Mouse (Mus musculus) stomach, postnatal 0 days (tissue): Measurements from ENCODE around the gene Ccdc62. TPM values are rescaled to one million over a fixed set of nuclear protein-coding genes. Genes with fewer than 3 reads are reported as not detected.

Experiments
- ATAC-seq: fragments of 200-750 bp; cut with Nextera tagmentation; 2 replicates; pipeline ENCODE4 v1.8.0; 2017; ENCODE audit not compliant: low FRiP score, low TSS enrichment
- DNase-seq: peaks from one replicate; pipeline ENCODE4 v3.0.0-alpha.2; 2016; ENCODE audit warnings: low spot score
- H3K27ac ChIP-seq: fragments of 300-500 bp; sonication (generic); replicated peaks from 2 replicates; pipeline ENCODE4 v1.5.1; 2014; ENCODE audit warnings: mild to moderate bottlenecking, control low read depth
- H3K27me3 ChIP-seq: fragments of 300-500 bp; sonication (generic); 2 replicates; pipeline ENCODE4 v1.6.1; 2014; ENCODE audit warnings: low read length; ENCODE audit not compliant: control insufficient read depth, insufficient read depth
- H3K36me3 ChIP-seq: fragments of 300-500 bp; sonication (generic); 2 replicates; pipeline ENCODE4 v1.6.1; 2014; ENCODE audit warnings: low read length, mixed read lengths; ENCODE audit not compliant: control insufficient read depth, insufficient read depth
- H3K4me1 ChIP-seq: fragments of 300-500 bp; sonication (generic); replicated peaks from 2 replicates; pipeline ENCODE4 v1.6.1; 2014; ENCODE audit warnings: antibody characterized with exemption; ENCODE audit not compliant: control insufficient read depth, insufficient read depth
- H3K4me2 ChIP-seq: fragments of 300-500 bp; sonication (generic); replicated peaks from 2 replicates; pipeline ENCODE4 v1.6.1; 2014; ENCODE audit warnings: low read depth, mild to moderate bottlenecking, control low read depth, moderate library complexity
- H3K4me3 ChIP-seq: fragments of 300-500 bp; sonication (generic); 2 replicates; pipeline ENCODE4 v1.5.1; 2014; ENCODE audit warnings: low read depth, low read length, control low read depth
- H3K9ac ChIP-seq: fragments of 300-500 bp; sonication (generic); 2 replicates; pipeline ENCODE4 v1.6.1; 2014; ENCODE audit warnings: mild to moderate bottlenecking, low read length, control low read depth, mixed read lengths
- H3K9me3 ChIP-seq: fragments of 300-500 bp; sonication (generic); 2 replicates; pipeline ENCODE4 v1.6.1; 2016; ENCODE audit warnings: low read length; ENCODE audit not compliant: control insufficient read depth
- CTCF ChIP-seq: IDR thresholded peaks from 2 replicates; pipeline ENCODE4 v1.5.1; 2016; ENCODE audit warnings: antibody characterized with exemption, low read depth, mild to moderate bottlenecking, moderate library complexity
- EP300 ChIP-seq: optimal IDR thresholded peaks from 2 replicates; pipeline ENCODE3; 2016; ENCODE audit warnings: antibody characterized with exemption
- WGBS: fragments of 180-500 bp; shearing (Covaris S2); extraction: QIAGEN DNeasy Blood & Tissue Kit; methylation state at CpG from one replicate; pipeline ENCODE4 v1.1.7; 2014; 5-methylcytosine and 5-hydroxymethylcytosine counted together
- polyA plus RNA-seq: library from polyadenylated mRNA; unstranded; fragments of >200 nt; fragmentation: Nextera tagmentation; extraction: Ambion mirVana; gene quantifications from 2 replicates; pipeline ENCODE4 v1.2.1, GENCODE M21; 2015

The Ccdc62 gene
- polyA plus RNA-seq, 1 experiment from 2014 or later: 5.4 TPM

DNA sequence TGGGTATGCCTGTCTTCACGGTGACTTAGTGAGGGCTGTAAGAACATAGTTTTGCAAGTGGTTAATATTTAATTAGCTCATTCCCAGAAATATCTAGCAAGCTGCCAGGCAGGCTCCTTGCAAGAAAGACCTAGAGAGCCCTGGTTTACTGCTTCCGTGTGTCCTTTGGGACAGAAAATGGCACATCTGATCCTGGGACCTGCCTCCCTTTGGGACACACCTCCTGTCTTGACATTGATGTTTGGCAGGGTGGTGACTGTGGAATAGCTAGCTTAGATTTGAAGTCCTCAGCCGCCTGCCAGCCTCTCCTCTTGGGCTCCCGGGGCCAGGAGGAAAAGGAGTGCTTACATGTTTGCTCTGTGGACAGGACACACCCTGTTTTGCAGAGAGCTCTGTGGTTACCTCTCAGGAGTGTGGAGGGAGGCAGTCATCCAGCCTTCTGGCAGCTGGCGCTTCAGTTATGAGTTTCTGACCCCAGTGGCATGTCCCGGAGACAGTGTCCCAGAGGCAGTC is 45.2 kb downstream of the Ccdc62 start:
- no peak overlapping the region; the same call in 1 of the 2 replicates for H3K9ac ChIP-seq
- no peaks in the 10 kb centered on the region for H3K36me3 ChIP-seq
- TF ChIP-seq EP300 (no peak), CTCF (no peak)
- H3K27me3 ChIP-seq: no peaks in the 10 kb centered on the region
- ATAC-seq (peak; percentile 81), DNase-seq (peak; percentile 85)
- no peaks in the 10 kb centered on the region for H3K9me3 ChIP-seq
- peak overlapping the region; percentile 10; the same call in 1 of the 2 replicates for H3K4me3 ChIP-seq
- WGBS: 46% methylated on average over 6 of the region's 6 CpGs
- 0 out of 2 replicates have a peak, but pooled peaks cover 3% of the 10 kb centered on the region for H3K4me1 ChIP-seq
- peak overlapping the region; percentile 88 for H3K4me2 ChIP-seq
- peak overlapping the region; percentile 94 for H3K27ac ChIP-seq

DNA sequence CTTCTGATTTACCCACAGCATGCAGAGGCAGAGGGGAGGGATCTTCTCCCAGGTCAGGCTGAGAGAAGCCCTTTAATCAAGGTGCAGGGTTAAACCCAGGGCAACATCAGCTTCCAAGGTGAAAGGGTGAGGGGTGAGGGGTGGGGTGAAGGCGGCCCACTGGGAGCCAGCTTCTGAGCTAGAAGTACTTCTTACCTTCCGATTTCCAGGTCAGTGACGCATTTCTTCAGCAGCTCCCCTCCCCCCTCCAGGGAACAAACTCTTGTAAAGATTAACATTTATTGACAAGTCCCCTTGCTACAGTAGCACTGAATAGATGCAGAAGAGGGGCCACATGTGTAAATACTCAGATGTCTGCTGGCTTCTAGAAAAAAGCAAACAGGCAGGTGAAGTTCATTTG is 46.8 kb downstream of the Ccdc62 start:
- Histone ChIP-seq H3K9me3 (no peaks in the 10 kb centered on the region), H3K4me1 (0 out of 2 replicates have a peak, but pooled peaks cover 3% of the 10 kb centered on the region), H3K36me3 (no peaks in the 10 kb centered on the region), H3K27me3 (no peaks in the 10 kb centered on the region), H3K4me3 (no peak overlapping the region), H3K27ac (peak overlapping the region; percentile 74), H3K9ac (no peak overlapping the region), H3K4me2 (no peak overlapping the region)
- ATAC-seq (no peak), DNase-seq (no peak)
- 37% methylated on average over 3 of the region's 3 CpGs for WGBS
- TF ChIP-seq EP300: no peak

- Histone ChIP-seq H3K9me3 (no peaks in the 10 kb centered on the region), H3K9ac (no peak overlapping the region), H3K4me2 (no peak overlapping the region), H3K36me3 (no peaks in the 10 kb centered on the region), H3K4me1 (0 out of 2 replicates have a peak, but pooled peaks cover 3% of the 10 kb centered on the region), H3K4me3 (no peak overlapping the region), H3K27ac (peak overlapping the region; percentile 74), H3K27me3 (no peaks in the 10 kb centered on the region)
- no peak for TF ChIP-seq CTCF
- no peak for TF ChIP-seq EP300
- WGBS: 54% methylated on average over 5 of the region's 5 CpGs
- DNase-seq (no peak), ATAC-seq (no peak)
Measured at GRCm38 (mm10) chr5:123978131-123978530, 47.7 kb downstream of the Ccdc62 start.

- H3K4me2 ChIP-seq: no peak overlapping the region
- no peak for TF ChIP-seq CTCF
- no peak for TF ChIP-seq EP300
- 0 out of 2 replicates have a peak, but pooled peaks cover 3% of the 10 kb centered on the region for H3K4me1 ChIP-seq
- peak overlapping the region; percentile 35; the same call in 1 of the 2 replicates for H3K27ac ChIP-seq
- no peaks in the 10 kb centered on the region for H3K9me3 ChIP-seq
- H3K36me3 ChIP-seq: no peaks in the 10 kb centered on the region
- no peak overlapping the region; the same call in 1 of the 2 replicates for H3K9ac ChIP-seq
- no peak for DNase-seq
- WGBS: 69% methylated on average over 18 of the region's 18 CpGs
- no peaks in the 10 kb centered on the region for H3K27me3 ChIP-seq
- ATAC-seq: no peak
- no peak overlapping the region for H3K4me3 ChIP-seq
Measured at GRCm38 (mm10) chr5:123979221-123979979, 48.9 kb downstream of the Ccdc62 start.

GRCm38 (mm10) chr5:123979980-123980369 is 49.5 kb downstream of the Ccdc62 start:
- 44% methylated on average over 4 of the region's 4 CpGs for WGBS
- no peak for DNase-seq
- 0 out of 2 replicates have a peak, but pooled peaks cover 3% of the 10 kb centered on the region for H3K4me1 ChIP-seq
- TF ChIP-seq CTCF: no peak
- no peak for TF ChIP-seq EP300
- H3K27me3 ChIP-seq: no peaks in the 10 kb centered on the region
- H3K4me2 ChIP-seq: no peak overlapping the region
- no peaks in the 10 kb centered on the region for H3K36me3 ChIP-seq
- no peaks in the 10 kb centered on the region for H3K9me3 ChIP-seq
- H3K27ac ChIP-seq: peak overlapping the region; percentile 40; the same call in 1 of the 2 replicates
- ATAC-seq: no peak
- no peak overlapping the region for H3K4me3 ChIP-seq
- H3K9ac ChIP-seq: no peak overlapping the region
